Mouse (Mus musculus) heart, postnatal 10 days (tissue): ENCODE data around the gene Pde4c. TPM values are rescaled to one million over a fixed set of nuclear protein-coding genes. Genes with fewer than 3 reads are reported as not detected.

Experiments
- DNase-seq, 2 experiments: peaks; one replicate each; pipeline ENCODE4 v3.0.0; 2021
- intact Hi-C: fragments of 180-260 bp; cut with DNase I; formaldehyde crosslinking; loops from one replicate; pipeline ENCODE4 v1.15.1; 2025
- total RNA-seq, 2 experiments: library from RNA; stranded (reverse); gene quantifications; 2 replicates each; pipeline ENCODE4 v1.2.3; 2021

The Pde4c gene
- total RNA-seq, 2 experiments from 2014 or later = 2.0 to 4.0 TPM

DNA sequence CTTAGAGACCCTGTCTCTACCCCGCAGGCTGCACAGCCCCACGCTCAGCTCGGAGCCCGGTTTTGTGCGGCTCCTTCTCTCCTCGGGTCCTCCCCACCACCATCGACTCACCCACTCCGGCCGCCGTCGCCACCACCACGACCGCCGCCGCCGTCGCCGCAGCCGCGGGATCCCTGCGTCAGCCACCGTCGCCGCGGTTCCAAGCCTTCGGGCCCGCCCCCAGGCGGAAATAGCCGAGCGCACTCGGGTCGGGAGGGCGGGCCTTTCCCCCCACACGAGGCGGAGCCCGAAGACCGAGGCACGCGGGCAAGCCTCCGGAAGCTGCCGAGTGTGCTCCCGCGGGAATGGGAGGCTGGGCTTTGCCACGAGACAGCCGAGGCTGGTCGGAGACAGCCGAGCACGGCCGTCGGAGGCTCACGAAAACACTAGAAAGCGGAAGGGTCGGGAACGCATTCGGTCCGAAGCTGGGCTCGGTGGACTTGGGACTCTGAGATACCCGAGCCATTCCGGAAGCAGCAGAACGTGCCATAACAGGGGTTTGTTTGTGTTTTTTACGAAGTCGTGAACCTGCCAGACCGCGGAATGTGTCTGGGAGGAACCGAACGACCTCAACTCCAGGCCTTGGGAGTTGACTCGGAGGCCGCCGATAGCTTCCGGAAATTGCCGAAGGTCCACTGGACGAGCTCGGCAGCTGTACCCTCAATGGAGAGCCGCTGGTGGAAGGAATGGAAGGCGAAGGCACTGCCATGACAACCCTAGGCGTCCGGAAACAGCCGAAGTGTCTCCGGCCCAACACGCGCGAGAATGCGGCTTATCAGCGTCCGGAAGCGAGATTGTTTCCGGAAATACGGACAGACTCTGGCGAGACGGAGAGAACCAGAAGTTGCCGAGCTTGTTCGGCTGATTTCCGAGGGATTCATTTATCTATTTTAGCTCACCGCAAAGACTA lies 53.2 kb downstream of the Pde4c start, which contains the start of gene Pik3r2:
Pik3r2 (minus strand) TSS at position 218 of the 949 bp plus-strand sequence.
- peak; percentile 98 to 99 for DNase-seq
- intact Hi-C loops = no loop called here

DNA sequence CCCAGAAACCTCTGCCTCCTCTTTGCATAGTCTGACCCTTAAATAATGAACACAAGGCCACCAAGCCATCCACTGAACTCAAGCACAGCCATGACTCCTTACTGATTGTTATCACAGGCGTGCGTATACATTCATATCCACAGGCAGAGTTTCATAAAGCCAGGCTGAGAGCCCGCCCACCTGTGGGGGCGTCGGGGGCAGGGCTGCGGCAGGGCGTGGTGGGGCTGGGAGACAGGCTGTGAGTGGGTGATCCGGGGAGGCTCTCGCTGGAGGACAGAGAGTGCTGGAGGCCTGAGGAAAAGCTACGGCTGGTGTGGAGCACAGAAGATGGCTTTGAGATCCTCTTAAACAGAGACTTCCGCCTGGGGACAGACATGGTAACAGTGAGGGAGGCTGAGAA lies 56.6 kb downstream of the Pde4c start:
- no peak for DNase-seq
- intact Hi-C loops = no loop called here

DNA sequence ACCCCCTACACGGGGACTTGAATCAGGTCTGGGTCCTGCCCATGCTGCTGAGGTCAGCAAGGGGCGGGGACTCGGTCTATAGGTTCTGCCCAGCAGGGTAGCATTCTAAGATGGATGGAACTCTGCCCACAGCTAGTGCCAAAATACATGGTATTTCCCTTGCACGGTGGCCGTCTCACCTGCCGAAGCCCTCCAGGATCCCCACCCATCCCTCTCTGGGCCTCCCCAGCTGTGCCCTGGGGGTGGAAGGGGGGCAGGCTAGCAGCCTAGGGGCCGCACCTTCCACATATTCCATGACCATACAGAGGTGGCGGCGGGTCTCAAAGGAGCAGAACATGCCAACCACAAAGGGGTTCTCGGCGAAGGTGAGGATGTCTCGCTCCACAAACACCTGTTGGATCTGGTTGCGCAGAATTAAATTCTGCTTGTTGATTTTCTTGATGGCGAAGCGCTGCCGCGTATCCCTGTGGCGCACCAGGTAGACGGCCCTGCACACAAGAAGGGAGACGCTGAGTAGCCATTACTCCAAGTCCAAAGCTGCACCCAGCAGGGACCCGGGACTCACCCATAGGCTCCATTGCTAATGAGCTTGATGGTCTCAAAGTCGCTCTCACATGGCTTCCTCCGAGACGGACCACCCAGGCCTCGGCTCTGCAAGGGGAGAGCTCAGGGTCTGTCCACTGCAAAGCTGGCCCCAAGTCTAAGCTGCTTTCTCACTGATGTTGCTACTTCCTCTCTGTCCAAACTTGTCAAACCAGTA lies 63.0 kb downstream of the Pde4c start:
- no peak for DNase-seq
- intact Hi-C loops = no loop called here

DNA sequence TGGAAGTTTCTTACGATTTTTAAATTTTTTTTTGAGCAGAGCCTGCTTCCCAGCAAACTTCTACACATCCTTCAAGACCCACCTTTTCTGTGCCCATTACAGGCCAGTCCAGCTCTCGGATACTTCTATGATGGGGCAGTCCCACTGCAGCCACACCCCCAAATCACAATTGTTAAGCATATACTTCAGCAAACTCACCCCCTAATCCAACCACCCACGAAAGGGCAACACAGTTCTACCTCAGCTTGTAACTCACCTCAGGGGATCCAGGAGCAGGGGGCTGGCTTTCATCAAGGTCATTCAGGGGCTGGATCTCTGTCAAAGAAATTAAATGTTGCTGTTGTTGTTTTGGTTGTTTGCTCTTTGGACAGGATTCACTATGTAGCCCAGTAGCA lies 63.5 kb downstream of the Pde4c start:
- intact Hi-C loops = no loop called here
- DNase-seq = no peak

DNA sequence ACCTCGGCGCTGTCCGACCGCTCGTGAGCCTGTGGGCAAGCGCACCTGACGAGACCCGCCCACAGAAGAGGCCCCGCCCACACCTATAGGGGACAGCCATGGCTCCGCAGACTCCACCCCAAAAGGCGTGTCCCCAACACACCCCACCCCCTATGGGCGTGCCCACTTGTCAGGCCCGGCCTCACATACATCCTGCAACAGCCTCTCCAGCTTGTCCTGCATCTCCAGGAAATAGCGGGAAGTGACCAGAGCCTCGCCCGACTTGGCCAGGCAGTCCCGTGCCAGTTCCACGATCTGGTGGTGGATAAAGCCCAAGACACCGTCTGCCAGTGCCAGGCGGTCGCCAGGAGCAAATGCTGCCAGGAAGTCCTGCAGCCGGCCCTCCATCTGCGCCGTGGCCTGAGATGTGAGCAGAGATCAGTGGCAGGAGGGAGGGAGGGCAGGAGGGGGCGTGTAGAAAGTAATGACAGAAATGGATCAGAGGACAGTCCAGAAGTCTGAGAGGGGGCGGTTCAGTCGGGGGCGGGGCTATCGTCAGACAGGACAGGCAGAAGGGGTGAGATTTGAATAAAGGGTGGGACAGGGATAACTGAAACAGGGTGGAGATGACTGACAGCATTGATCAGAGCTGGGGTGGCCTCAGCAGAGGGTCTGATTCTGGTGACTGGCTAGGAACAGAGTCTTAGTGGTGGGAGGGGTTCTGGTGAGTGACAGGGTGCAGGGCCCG lies 64.6 kb downstream of the Pde4c start:
- no peak for DNase-seq
- intact Hi-C loops = no loop called here

DNA sequence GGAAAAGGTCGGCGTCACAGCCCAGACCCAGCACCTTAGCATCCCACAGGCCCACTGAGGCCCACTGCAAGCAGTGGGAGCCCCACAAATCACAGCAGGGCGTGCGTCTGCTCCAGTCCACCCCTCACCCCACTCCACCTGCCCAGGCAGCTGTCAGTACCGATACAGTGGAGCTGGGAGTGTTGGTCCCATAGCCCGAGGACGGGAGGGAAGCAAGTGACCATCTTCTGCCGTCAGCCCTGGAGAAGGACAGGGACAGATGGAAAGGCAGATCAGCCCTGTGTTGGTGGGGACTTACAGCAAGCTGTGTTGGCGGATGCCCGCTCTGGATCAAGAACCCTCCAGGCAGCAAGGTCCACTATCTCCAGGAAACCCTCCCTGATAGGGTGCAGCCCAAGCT lies 65.5 kb downstream of the Pde4c start:
- no peak for DNase-seq
- intact Hi-C loops = no loop called here

DNA sequence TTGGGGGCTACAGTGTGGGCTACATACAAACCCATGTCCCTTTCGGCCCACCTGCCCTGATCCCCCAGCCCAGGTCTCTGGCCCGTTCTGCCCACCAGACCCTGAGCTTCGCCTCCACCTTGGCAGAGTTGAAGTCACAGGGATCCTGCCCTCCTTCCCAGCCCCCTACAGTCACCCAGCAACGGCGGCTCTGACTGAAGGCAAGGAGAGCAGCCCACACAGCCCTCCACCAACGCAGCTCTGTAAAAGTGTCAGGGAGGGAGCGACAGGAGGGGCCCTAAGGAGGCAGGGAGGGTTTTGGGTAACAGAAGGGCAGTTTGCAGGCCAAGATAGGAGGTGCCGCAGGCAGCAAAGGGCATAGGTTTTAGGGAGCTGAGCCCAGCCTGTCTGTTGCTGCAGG lies 67.3 kb downstream of the Pde4c start:
- intact Hi-C loops = no loop called here

DNA sequence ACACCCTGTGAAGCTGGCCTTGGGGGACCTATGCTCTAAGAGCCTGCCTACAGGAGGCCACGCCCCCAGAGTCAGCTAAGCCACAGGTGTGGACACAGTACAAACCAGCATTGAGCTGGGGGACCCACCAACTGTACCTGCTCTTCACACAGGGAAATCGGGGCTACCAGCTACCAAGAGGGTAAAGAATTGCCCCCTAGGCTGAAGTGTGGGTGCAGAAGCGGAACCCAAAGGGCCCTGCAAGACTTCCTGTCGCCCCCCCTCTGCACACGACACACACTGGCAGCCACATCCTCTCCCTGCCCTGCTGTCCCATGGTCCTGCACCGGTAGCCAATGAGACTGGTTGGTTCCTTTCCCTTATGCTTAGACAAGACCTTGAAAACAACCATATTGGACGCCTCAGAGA lies 67.8 kb downstream of the Pde4c start:
- intact Hi-C loops = no loop called here
- DNase-seq = no peak

More for the DNA sequence above, 67.3 kb downstream of the Pde4c start:
- no peak for DNase-seq

DNA sequence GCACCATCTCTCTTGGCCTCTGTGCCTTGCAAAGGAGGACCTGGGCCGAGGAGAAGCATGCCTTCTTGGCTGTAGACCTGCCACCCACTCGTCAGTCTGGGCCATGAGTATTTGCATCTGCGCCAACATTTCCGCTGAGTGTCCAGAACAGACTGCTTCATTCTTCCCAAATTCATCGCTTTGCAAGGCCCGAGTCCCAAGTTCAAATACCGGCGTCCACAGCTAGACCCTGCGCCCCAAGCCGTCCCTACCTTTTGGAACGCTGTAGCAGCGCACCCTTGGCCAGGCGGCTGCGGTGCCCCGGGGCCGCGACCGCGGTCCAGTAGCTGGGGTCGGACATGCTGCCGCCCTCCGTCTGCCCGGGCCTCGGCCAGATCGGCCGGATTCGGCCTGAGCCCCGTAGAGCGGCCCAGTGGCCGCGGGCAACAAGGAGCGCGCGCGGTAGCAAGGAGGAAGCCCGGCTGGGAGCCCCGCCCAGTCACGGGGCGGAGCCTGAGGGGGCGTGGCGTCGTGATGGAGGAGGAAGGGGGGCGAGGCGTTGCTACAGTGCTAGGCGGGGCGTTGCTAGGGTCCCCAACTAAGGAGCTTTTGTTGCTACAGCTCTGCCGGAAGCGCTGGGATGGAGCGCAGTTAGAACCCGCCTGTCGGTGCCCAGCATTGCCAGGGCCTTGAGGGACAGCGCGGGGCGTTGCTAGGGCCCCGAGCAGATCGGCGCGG lies 68.6 kb downstream of the Pde4c start:
- intact Hi-C loops = no loop called here
- DNase-seq = peak; percentile 97

DNA sequence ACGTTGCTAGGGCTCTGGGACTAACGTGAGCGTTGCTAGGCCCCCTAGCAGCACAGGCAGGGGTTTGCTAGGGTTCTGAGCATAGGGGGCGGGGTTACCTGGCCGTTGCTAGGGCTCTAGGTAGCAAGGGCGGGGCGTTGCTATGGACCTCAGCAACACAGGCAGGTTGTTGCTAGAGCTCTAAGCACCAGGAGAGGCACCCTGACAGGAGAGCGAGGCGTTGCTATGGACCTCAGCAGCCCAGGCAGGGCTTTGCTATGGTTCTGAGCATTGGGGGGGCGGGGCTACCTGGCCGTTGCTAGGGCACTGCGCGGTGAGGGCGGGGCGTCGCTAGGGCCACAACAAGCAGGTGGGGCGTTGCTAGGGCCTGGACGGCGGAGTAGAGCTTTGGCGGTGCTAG lies 69.2 kb downstream of the Pde4c start:
- intact Hi-C loops = no loop called here
- no peak for DNase-seq

DNA sequence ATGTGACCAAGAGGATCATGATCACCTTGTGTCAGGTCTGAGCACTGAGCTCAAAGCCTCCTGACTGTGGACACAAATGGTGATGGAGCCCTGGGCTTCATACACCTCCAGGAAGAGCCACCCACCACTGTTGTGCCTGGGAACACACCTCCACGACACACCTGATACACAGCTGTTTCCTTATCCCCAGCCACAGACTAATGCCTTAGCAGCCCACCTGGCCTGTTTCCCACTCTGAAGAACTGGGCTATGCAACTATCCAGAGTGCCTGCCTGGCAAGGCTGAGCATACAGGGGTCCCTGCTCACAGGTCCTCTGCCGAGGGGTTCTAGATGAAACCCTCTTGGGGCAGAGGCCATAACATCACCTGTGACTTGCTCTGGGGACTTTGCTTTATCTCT lies 70.7 kb downstream of the Pde4c start:
- DNase-seq = no peak
- intact Hi-C loops = no loop called here

DNA sequence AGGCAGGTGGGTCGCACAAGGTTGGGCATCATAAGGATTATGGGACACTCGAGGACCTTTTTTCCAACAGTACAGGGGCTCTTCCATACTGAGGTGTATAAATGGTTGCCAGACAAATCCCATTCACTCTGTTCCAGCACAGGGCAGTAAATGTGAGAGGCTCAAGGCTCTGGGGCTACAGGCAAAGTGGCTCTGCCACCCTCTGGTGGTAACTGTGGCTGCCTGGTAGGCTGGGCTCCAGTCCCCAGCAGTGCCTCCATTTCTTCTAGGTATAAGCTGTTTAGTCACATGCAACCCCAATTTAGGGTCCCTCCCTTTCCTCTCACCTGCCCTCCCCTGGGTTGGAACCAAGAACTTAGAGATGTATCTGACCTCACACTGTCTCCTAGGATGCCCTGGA lies 71.8 kb downstream of the Pde4c start:
- no peak for DNase-seq
- intact Hi-C loops = no loop called here

DNA sequence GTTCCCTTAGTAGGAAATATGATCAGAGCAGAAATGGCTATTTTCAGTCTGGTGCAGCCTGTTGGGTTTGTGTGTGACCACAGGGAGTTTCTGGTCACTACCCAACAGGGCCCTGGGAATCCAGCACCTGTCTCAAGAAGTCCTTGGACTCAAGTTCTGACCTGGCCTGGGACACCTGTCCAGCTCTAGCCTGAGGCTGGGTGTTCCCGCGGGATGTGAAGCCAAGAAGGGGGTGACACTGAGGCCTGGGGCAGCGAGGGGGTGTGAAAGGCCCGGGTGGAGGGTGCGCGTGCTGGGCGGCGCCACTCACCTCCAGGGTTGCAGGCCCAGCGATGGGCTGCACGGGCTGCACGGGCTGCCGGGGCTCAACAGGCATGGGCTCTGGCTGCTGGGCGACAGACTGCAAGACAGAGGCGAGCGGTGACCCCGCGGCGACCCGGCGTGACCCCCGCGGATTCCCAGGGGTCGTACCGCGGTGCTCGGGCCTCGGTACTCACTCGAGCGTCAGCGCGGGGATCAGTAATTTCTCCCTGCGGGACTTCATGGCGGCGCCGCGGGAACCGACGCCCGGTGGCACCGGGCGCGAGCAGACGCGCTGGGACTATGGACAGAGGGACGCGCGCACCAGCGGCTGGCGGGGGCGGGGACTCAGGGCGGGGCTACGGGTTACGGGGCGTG lies 73.0 kb downstream of the Pde4c start:
- intact Hi-C loops = no loop called here

DNA sequence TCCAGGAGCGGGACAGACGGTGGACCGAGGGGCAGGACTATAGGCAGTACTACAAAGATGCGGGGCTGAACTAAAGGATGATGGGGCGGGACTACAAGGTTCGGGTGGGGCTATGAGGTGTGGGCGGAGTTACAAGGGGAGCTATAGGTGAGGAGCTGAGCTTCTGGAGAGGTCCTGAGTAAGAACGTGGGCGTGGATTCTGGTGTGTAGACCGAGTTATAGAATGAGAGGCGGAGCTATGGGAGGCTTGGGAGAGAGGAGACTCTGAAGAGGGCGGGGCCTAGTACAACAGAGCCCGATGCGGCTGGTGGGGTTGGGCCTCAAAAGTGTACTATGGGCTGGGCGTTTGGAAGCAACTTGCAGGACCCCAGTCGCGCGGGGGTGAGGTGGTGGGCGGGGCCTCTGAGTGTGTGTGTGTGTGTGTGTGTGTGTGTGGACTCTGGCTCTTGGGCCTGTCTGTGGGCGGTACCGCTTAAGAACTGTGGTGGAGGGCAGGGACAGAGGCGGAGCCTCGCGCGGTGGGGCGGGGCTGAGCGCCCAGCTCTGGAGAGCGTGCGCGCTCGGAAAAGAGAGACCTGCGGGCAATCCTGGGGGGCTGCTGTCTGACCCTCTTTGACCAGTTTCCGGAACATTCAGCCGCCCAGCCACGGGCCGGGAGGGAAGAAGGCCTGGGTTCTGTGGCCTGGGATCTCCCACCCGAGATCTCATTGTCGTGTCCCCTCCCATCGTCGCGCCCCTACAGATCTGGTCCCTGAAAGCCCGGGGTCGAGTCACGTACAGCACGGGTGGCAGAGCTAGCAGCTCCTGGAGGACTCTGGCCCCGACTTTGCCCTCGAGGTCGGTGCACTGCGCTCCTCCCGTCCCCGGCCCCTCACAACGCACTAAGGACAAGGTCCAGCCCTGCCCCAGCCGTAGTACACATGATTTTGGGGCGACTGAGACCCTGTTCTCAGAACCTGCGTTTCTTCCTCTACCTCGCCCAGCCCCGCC lies 73.9 kb downstream of the Pde4c start:
- peak; percentile 85 to 89 for DNase-seq
- intact Hi-C loops = no loop called here

More for the DNA sequence above, 73.0 kb downstream of the Pde4c start:
- no peak for DNase-seq

DNA sequence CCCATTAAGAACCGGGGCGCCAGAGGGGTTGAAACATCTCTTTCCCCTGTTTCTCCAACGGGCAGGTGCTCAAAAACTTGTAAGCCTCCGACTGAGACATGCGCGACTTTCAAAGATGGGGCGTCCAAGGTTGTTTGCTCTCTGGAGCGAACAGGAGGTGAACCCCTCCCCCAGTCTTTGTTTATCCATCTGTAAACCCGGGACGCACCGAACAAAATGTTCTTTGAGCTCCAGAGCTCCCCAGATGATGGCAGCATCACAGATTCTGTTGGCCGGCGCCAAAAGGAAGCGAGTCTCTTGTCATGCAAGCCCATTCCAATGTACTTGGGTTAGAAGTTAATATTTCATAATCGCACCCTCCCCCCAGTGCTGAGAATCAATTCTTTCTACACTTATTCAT lies 74.8 kb downstream of the Pde4c start:
- DNase-seq = peak in 1 of 2 experiments; percentile 27
- intact Hi-C loops = no loop called here

DNA sequence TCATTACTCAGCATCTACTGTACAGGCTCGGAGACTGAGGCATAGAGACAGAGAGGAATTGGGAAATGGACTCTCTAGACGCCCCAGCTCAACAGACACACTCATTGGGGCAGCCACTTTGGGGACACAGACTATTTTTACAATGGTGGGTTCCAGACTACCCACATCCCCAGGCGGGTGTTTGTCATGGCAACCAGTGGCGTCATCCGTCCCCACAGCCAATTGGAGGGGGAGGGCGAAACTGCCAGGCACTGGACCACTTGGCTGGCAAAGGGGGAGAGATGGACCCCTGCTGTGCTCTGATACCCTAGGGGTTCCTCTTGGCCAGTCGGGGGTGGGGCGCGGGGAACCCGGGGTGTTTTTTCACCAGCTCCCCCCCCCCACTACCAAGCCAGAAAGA lies 77.1 kb downstream of the Pde4c start:
- no peak for DNase-seq
- intact Hi-C loops = no loop called here
